Mouse (Mus musculus) ES-Bruce4 (cell line): Measurements from ENCODE around the gene 5730522E02Rik. TPM values are rescaled to one million over a fixed set of nuclear protein-coding genes. Genes with fewer than 3 reads are reported as not detected.
"Not testable (repeated sequence)": the region's sequence is repeated elsewhere in the genome, so short reads cannot be mapped to it uniquely, and the experiment has no call there.

ENCODE experiments used
- H3K27ac ChIP-seq: 2 replicates; pipeline ENCODE4 v1.5.1; 2012; ENCODE audit warnings: low read length, inconsistent platforms; ENCODE audit not compliant: insufficient read depth
- H3K27me3 ChIP-seq: 2 replicates; pipeline ENCODE4 v1.6.1; 2012; ENCODE audit warnings: mild to moderate bottlenecking, low read length, inconsistent platforms; ENCODE audit not compliant: control insufficient read depth, poor library complexity, insufficient read depth, severe bottlenecking
- H3K36me3 ChIP-seq: 2 replicates; pipeline ENCODE4 v1.6.1; 2012; ENCODE audit warnings: inconsistent platforms, mild to moderate bottlenecking, low read length, moderate library complexity; ENCODE audit not compliant: control insufficient read depth, poor library complexity, insufficient read depth, severe bottlenecking
- H3K4me1 ChIP-seq: one replicate; pipeline ENCODE4 v1.8.1; 2011; ENCODE audit warnings: low read length; ENCODE audit not compliant: control insufficient read depth, insufficient read depth
- H3K4me3 ChIP-seq: 2 replicates; pipeline ENCODE4 v1.5.1; 2011; ENCODE audit warnings: low read depth, mild to moderate bottlenecking, low read length
- H3K9ac ChIP-seq: 2 replicates; pipeline ENCODE4 v1.6.1; 2012; ENCODE audit warnings: low read depth, mild to moderate bottlenecking, inconsistent platforms; ENCODE audit not compliant: poor library complexity, severe bottlenecking
- H3K9me3 ChIP-seq: replicated peaks from 2 replicates; pipeline ENCODE4 v1.6.1; 2012; ENCODE audit warnings: mild to moderate bottlenecking, low read length, inconsistent platforms; ENCODE audit not compliant: control insufficient read depth, poor library complexity, insufficient read depth, severe bottlenecking
- CTCF ChIP-seq: IDR thresholded peaks from one replicate; pipeline ENCODE4 v1.8.1; 2011; ENCODE audit warnings: low read depth, low read length
- EP300 ChIP-seq: IDR thresholded peaks from 2 replicates; pipeline ENCODE4 v1.6.1; 2011; ENCODE audit warnings: low read depth, low read length; ENCODE audit not compliant: insufficient read depth
- POLR2A ChIP-seq: IDR thresholded peaks from one replicate; pipeline ENCODE4 v1.8.1; 2011; ENCODE audit warnings: low read length; ENCODE audit not compliant: insufficient read depth
- polyA plus RNA-seq: library from polyadenylated mRNA; stranded (reverse); fragments of >200 nt; gene quantifications from 2 replicates; pipeline ENCODE4 v1.2.4, GENCODE M21; 2011; ENCODE audit warnings: low read depth; ENCODE audit not compliant: missing spikeins, insufficient read depth, insufficient read length

The 5730522E02Rik gene
- not detected in 2 replicates for polyA plus RNA-seq

- H3K4me1 ChIP-seq: no peaks in the 10 kb centered on the region
- no peaks in the 10 kb centered on the region for H3K9me3 ChIP-seq
- H3K27ac ChIP-seq: no peak within 1 kb of the TSS
- H3K27me3 ChIP-seq: no peaks in the 10 kb centered on the region; the same call in 1 of the 2 replicates
- no peak for TF ChIP-seq EP300
- TF ChIP-seq POLR2A: no peak
- no peak for TF ChIP-seq CTCF
- H3K36me3 ChIP-seq: no peaks in the 10 kb centered on the region
- H3K4me3 ChIP-seq: peak within 1 kb of the TSS; percentile 92
- H3K9ac ChIP-seq: peak within 1 kb of the TSS; percentile 97
Measured at GRCm38 (mm10) chr11:26210582-26211180, at the start of gene 5730522E02Rik. TSS of gene 5730522E02Rik (minus strand) at chr11:26210763.

- H3K27me3 ChIP-seq: no peaks in the 10 kb centered on the region
- no peak overlapping the region for H3K4me3 ChIP-seq
- no peak overlapping the region for H3K27ac ChIP-seq
- no peak for TF ChIP-seq POLR2A
- TF ChIP-seq EP300: no peak
- TF ChIP-seq CTCF: no peak
- H3K36me3 ChIP-seq: no peaks in the 10 kb centered on the region
- no peak overlapping the region for H3K9ac ChIP-seq
- H3K4me1 ChIP-seq: no peaks in the 10 kb centered on the region
- no peaks in the 10 kb centered on the region for H3K9me3 ChIP-seq
Measured at GRCm38 (mm10) chr11:26236540-26236939, 26.0 kb upstream of the 5730522E02Rik start.

GRCm38 (mm10) chr11:26229895-26230294 is 19.3 kb upstream of the 5730522E02Rik start:
- no peaks in the 10 kb centered on the region for H3K4me1 ChIP-seq
- TF ChIP-seq CTCF (no peak), EP300 (no peak), POLR2A (no peak)
- no peak overlapping the region for H3K4me3 ChIP-seq
- no peak overlapping the region for H3K27ac ChIP-seq
- H3K9me3 ChIP-seq: peaks cover 2% of the 10 kb centered on the region
- no peaks in the 10 kb centered on the region for H3K36me3 ChIP-seq
- H3K27me3 ChIP-seq: no peaks in the 10 kb centered on the region
- no peak overlapping the region for H3K9ac ChIP-seq

- not testable (repeated sequence) for H3K9ac ChIP-seq, H3K36me3 ChIP-seq, H3K27ac ChIP-seq, H3K27me3 ChIP-seq, H3K4me1 ChIP-seq, H3K9me3 ChIP-seq, H3K4me3 ChIP-seq
Measured at GRCm38 (mm10) chr11:26213643-26214042, 3.1 kb upstream of the 5730522E02Rik start.

GRCm38 (mm10) chr11:26209811-26210581 is 567 bp downstream of the 5730522E02Rik start:
- Histone ChIP-seq H3K27me3 (no peaks in the 10 kb centered on the region; the same call in 1 of the 2 replicates), H3K27ac (no peak overlapping the region), H3K4me3 (peak overlapping the region; percentile 92), H3K36me3 (no peaks in the 10 kb centered on the region), H3K9ac (peak overlapping the region; percentile 97), H3K9me3 (no peaks in the 10 kb centered on the region), H3K4me1 (no peaks in the 10 kb centered on the region)
- TF ChIP-seq CTCF (no peak), EP300 (no peak), POLR2A (no peak)

GRCm38 (mm10) chr11:26203466-26203865 is 7.1 kb downstream of the 5730522E02Rik start:
- no peaks in the 10 kb centered on the region for H3K36me3 ChIP-seq
- H3K9ac ChIP-seq: no peak overlapping the region
- no peak overlapping the region for H3K27ac ChIP-seq
- no peak for TF ChIP-seq EP300
- no peak overlapping the region for H3K4me3 ChIP-seq
- no peaks in the 10 kb centered on the region for H3K27me3 ChIP-seq
- no peaks in the 10 kb centered on the region for H3K4me1 ChIP-seq
- H3K9me3 ChIP-seq: no peaks in the 10 kb centered on the region
